Mouse (Mus musculus): Measurements from ENCODE around the gene Tmem181a. TPM values are rescaled to one million over a fixed set of nuclear protein-coding genes. Genes with fewer than 3 reads are reported as not detected.

Gene Tmem181a
- 8.8 TPM for polyA plus RNA-seq (2014; fragmentation: Illumina TruSeq; extraction: RNeasy Lipid Tissue Mini Kit (QIAGEN cat#74804); ENCODE audit: low read depth, low replicate concordance)

DNA sequence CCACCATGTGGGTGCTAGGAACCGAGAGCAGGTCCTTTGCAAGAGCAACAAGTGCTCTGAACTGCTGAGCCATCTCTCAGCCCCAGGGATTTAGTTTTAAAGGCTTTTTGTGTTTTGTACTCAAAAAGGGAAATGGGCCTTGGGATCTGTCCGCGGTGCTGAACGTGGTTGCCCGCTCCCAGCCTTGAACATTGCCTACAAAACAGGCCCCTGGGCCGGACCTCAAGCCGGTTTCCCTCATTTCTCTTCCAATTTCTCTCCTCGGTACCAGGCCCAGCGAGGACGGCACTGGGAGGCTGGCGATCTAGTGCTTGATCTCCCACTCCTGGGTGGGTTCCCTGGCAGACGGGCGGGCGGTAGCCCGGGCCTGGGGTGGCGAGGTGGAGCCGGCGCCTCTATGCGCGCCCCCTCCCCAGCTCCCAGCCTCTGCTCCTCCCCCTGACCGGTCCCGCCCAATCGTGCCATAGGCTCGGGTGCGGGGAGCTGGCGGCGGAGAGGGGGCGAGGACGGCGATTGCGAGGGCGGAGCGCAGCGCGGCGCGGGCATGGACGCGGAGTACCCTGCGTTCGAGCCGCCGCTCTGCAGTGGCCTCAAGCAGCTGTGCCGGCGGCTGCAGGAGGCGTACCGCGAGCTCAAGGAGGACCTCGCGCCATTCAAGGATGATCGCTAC, at the start of gene Tmem181a:
Gene Tmem181a, plus strand, starts transcription at position 461 of the 670 bp plus-strand sequence.

DNA sequence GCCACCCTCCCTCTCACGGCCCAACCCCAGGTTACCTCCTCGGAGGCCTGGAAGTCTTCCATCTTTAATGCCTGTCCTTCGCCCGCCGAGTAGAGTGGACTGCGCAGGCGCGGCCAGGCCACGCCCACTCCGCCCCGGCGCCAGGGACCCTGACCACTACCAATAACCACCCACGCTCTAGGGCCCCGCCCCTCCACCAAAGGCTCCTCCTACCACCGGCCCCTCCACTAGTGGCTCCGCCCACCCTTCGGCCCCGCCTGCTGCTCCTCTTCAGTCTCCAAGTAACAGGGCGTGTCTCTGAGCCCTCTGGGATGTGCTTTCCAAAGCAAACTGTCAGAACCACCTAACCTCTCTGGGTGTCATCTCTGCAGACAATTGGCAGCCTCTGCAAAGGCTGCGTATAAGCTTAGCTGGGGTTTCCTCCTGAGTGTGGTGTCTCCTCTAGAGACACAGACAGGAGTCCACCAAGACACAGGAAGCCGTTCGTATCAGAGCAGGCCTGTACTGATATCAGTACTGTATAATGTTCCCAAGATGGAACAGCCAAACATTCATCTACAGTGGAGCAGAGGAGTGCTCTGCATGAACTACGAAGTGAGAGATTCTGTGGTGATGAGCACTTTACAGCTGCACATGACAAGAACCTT, 60.8 kb downstream of the Tmem181a start, which contains the start of gene Dynlt1a:
Gene Dynlt1a, minus strand, starts transcription at position 162 of the 647 bp plus-strand sequence.

Other genes with a start within 250 kb of the Tmem181a start
- 5.5 TPM for gene Serac1, start 177.1 kb upstream of the Tmem181a start, polyA plus RNA-seq (2014; fragmentation: Illumina TruSeq; extraction: RNeasy Lipid Tissue Mini Kit (QIAGEN cat#74804); ENCODE audit: low read depth, low replicate concordance)
- gene Gtf2h5, start 177.1 kb upstream of the Tmem181a start, polyA plus RNA-seq (2014; fragmentation: Illumina TruSeq; extraction: RNeasy Lipid Tissue Mini Kit (QIAGEN cat#74804); ENCODE audit: low read depth, low replicate concordance), result 72.1 TPM
- gene Tulp4, start 150.4 kb upstream of the Tmem181a start, polyA plus RNA-seq (2014; fragmentation: Illumina TruSeq; extraction: RNeasy Lipid Tissue Mini Kit (QIAGEN cat#74804); ENCODE audit: low read depth, low replicate concordance), result 41.1 TPM
- 3.0 TPM for gene Dynlt1a, start 60.6 kb downstream of the Tmem181a start, polyA plus RNA-seq (2014; fragmentation: Illumina TruSeq; extraction: RNeasy Lipid Tissue Mini Kit (QIAGEN cat#74804); ENCODE audit: low read depth, low replicate concordance)
- 103 TPM for gene Dynlt1b, start 173.3 kb downstream of the Tmem181a start, polyA plus RNA-seq (2014; fragmentation: Illumina TruSeq; extraction: RNeasy Lipid Tissue Mini Kit (QIAGEN cat#74804); ENCODE audit: low read depth, low replicate concordance)